Comparison of ENCODE assay signal across 17 mouse cellular contexts in genomic region chr12:88835821-88836220, GRCm38 (mm10).
DNase-seq lines count a peak whose midpoint lies in the region; ATAC-seq lines count a peak whose summit lies in the region.
"Had no signal": no experiment of that assay in that cellular context is flagged by ENCODE, and none has a peak within 500 bp of the region (broad histone marks: within the 10 kb centered on the region; RNA-seq: fewer than 3 reads in every experiment).

No protein-coding gene starts in this region.

- H3K9me3 ChIP-seq in liver, embryonic 11.5 days (ENCODE audit: control insufficient read depth, low read length), result no peaks in the 10 kb centered on the region
- H3K9me3 ChIP-seq in embryonic facial prominence, embryonic 10.5 days, result no peaks in the 10 kb centered on the region
- H3K9me3 ChIP-seq: limb, embryonic 15.5 days had no signal

- no peaks in the 10 kb centered on the region for H3K4me1 ChIP-seq in liver, embryonic 11.5 days (replicated peaks; ENCODE audit: control insufficient read depth, insufficient read depth, low read length)
- H3K4me1 ChIP-seq in embryonic facial prominence, embryonic 10.5 days, result peaks cover 7% of the 10 kb centered on the region
- H3K4me1 ChIP-seq: limb, embryonic 15.5 days had no signal

- 0 out of 2 replicates have a peak, but pooled peaks have one; percentile 34 for ATAC-seq in liver, embryonic 11.5 days (replicated peaks; ENCODE audit: low FRiP score)

- H3K9ac ChIP-seq in liver, embryonic 11.5 days (ENCODE audit: low read depth, low read length), result no peak overlapping the region
- H3K9ac ChIP-seq: limb, embryonic 15.5 days had no signal

- H3K27me3 ChIP-seq in liver, embryonic 11.5 days (replicated peaks; ENCODE audit: control insufficient read depth, insufficient read depth, low read length), result no peaks in the 10 kb centered on the region
- H3K27me3 ChIP-seq in embryonic facial prominence, embryonic 10.5 days (replicated peaks; ENCODE audit: low read depth, poor library complexity, severe bottlenecking), result no peaks in the 10 kb centered on the region
- H3K27me3 ChIP-seq: limb, embryonic 15.5 days had no signal

- peak; percentile 9 for DNase-seq in cerebellum, adult 9-11 months
- DNase-seq in cerebellum, postnatal 4 days (ENCODE audit: low spot score in 2 of 2), result no peak
- DNase-seq in liver, embryonic 11.5 days (ENCODE audit: low spot score), result no peak
- DNase-seq in liver, result no peak
- DNase-seq in adrenal gland, postnatal 14 days, result peak; percentile 29
- DNase-seq in embryonic facial prominence, embryonic 10.5 days (ENCODE audit: low spot score), result peak; percentile 24
- no peak for DNase-seq in thymus, postnatal 25 days
- DNase-seq in left cerebral cortex, postnatal 14 days (ENCODE audit: low spot score in 2 of 2), result no peak
- DNase-seq: cerebellum, postnatal 25 days; gastrocnemius, postnatal 10 days; heart, adult 18-20 months; kidney, adult 9 months; kidney, postnatal 4 days; lung, adult 18-20 months; right cerebral cortex, adult 18-20 months had no signal

- no peak overlapping the region for H3K27ac ChIP-seq in liver, embryonic 11.5 days (ENCODE audit: low read depth, low read length)
- no peak overlapping the region for H3K27ac ChIP-seq in embryonic facial prominence, embryonic 10.5 days (replicated peaks)
- H3K27ac ChIP-seq: limb, embryonic 15.5 days; macrophage had no signal

- H3K4me3 ChIP-seq in liver, embryonic 11.5 days (ENCODE audit: low read depth, low read length), result no peak overlapping the region
- H3K4me3 ChIP-seq in embryonic facial prominence, embryonic 10.5 days, result no peak overlapping the region
- H3K4me3 ChIP-seq: limb, embryonic 15.5 days had no signal

- no peaks in the 10 kb centered on the region for H3K36me3 ChIP-seq in liver, embryonic 11.5 days (ENCODE audit: control insufficient read depth, insufficient read depth, low read length)
- no peaks in the 10 kb centered on the region for H3K36me3 ChIP-seq in embryonic facial prominence, embryonic 10.5 days (replicated peaks)
- H3K36me3 ChIP-seq: limb, embryonic 15.5 days had no signal

- intact Hi-C loops in left cerebral cortex, postnatal 14 days (cut with DNase I), result no loop called here

- H3K4me2 ChIP-seq in liver, embryonic 11.5 days, result no peak overlapping the region
- H3K4me2 ChIP-seq: limb, embryonic 15.5 days had no signal

- WGBS in liver, embryonic 11.5 days, result 40% methylated on average over 2 of the region's 2 CpGs
- WGBS in embryonic facial prominence, embryonic 10.5 days, result 21% methylated on average over 2 of the region's 2 CpGs

Comparison
In these comparisons a context has a peak if more than half of its experiments do, and no peak if none do; other contexts are left out.
1. DNase-seq: peak in cerebellum, adult 9-11 months (single experiment), adrenal gland, postnatal 14 days (single experiment) and embryonic facial prominence, embryonic 10.5 days (single experiment); none in cerebellum, postnatal 4 days (0 of 2), liver, embryonic 11.5 days (single experiment), liver (single experiment), thymus, postnatal 25 days (single experiment) and left cerebral cortex, postnatal 14 days (0 of 2).